Mouse (Mus musculus): ENCODE measurements around the gene 5430427O19Rik. TPM values are rescaled to one million over a fixed set of nuclear protein-coding genes. Genes with fewer than 3 reads are reported as not detected.

5430427O19Rik gene
- polyA plus RNA-seq, 1 experiment from 2014 or later = 0.08 TPM

- Histone ChIP-seq H3K9ac (no peak overlapping the region), H3K4me3 (no peak overlapping the region), H3K4me1 (replicated peaks) (no peaks in the 10 kb centered on the region), H3K27me3 (no peaks in the 10 kb centered on the region), H3K27ac (replicated peaks) (no peak overlapping the region), H3K9me3 (no peaks in the 10 kb centered on the region), H3K36me3 (no peaks in the 10 kb centered on the region), H3K4me2 (no peak overlapping the region)
- 68% methylated on average over 7 of the region's 7 CpGs for WGBS
- ATAC-seq (ENCODE audit: low read depth) = no peak
These were observed 9.2 kb downstream of the 5430427O19Rik start for GRCm38 (mm10) chrX:85879198-85879977.

- no peak for ATAC-seq (ENCODE audit: low read depth)
- Histone ChIP-seq H3K27me3 (no peaks in the 10 kb centered on the region), H3K36me3 (no peaks in the 10 kb centered on the region), H3K4me3 (no peak overlapping the region), H3K9ac (no peak overlapping the region), H3K27ac (replicated peaks) (no peak overlapping the region), H3K9me3 (no peaks in the 10 kb centered on the region), H3K4me1 (replicated peaks) (no peaks in the 10 kb centered on the region), H3K4me2 (no peak overlapping the region)
- WGBS = 65% methylated on average over 5 of the region's 5 CpGs
These were observed 16.5 kb downstream of the 5430427O19Rik start for GRCm38 (mm10) chrX:85886651-85887050.

- no peak overlapping the region for H3K27ac ChIP-seq (replicated peaks)
- no peaks in the 10 kb centered on the region for H3K36me3 ChIP-seq
- no peak overlapping the region for H3K4me2 ChIP-seq
- ATAC-seq (ENCODE audit: low read depth) = no peak
- H3K4me1 ChIP-seq (replicated peaks) = no peaks in the 10 kb centered on the region
- no peak overlapping the region for H3K4me3 ChIP-seq
- 62% methylated on average over 1 of the region's 1 CpGs for WGBS
- H3K9ac ChIP-seq = no peak overlapping the region
- H3K27me3 ChIP-seq = no peaks in the 10 kb centered on the region
- H3K9me3 ChIP-seq = no peaks in the 10 kb centered on the region
These were observed 31.0 kb downstream of the 5430427O19Rik start for GRCm38 (mm10) chrX:85901195-85901594.

- Histone ChIP-seq H3K4me2 (no peak overlapping the region), H3K27ac (replicated peaks) (no peak overlapping the region), H3K4me1 (replicated peaks) (no peaks in the 10 kb centered on the region), H3K9me3 (no peaks in the 10 kb centered on the region), H3K9ac (no peak overlapping the region), H3K27me3 (no peaks in the 10 kb centered on the region), H3K36me3 (no peaks in the 10 kb centered on the region), H3K4me3 (no peak overlapping the region)
- no peak for ATAC-seq (ENCODE audit: low read depth)
- 21% methylated on average over 3 of the region's 3 CpGs for WGBS
These were observed 48.9 kb downstream of the 5430427O19Rik start for GRCm38 (mm10) chrX:85919034-85919433.

GRCm38 (mm10) chrX:85932991-85933390, 62.8 kb downstream of the 5430427O19Rik start:
- Histone ChIP-seq H3K4me3 (no peak overlapping the region), H3K36me3 (no peaks in the 10 kb centered on the region), H3K9ac (no peak overlapping the region), H3K9me3 (no peaks in the 10 kb centered on the region), H3K27ac (replicated peaks) (no peak overlapping the region), H3K4me2 (no peak overlapping the region), H3K27me3 (no peaks in the 10 kb centered on the region), H3K4me1 (replicated peaks) (no peaks in the 10 kb centered on the region)
- no peak for ATAC-seq (ENCODE audit: low read depth)
- 10% methylated on average over 2 of the region's 2 CpGs for WGBS

Other genes with a start within 250 kb of the 5430427O19Rik start
- 6.7 and 7.3 TPM in 2 replicates for gene Gk, start 93.5 kb upstream of the 5430427O19Rik start, polyA plus RNA-seq (2015; fragmentation: Nextera tagmentation; extraction: Ambion mirVana)
- not detected in 2 replicates for gene Samt3, start 173.8 kb downstream of the 5430427O19Rik start, polyA plus RNA-seq (2015; fragmentation: Nextera tagmentation; extraction: Ambion mirVana)

Data from neural tube, embryonic 13.5 days (tissue).